Mouse (Mus musculus) spleen, adult 2 months (tissue): Measurements from ENCODE around the gene Tgfb1i1.

Experiments
- CTCF ChIP-seq: fragments of 200-500 bp; IDR thresholded peaks from 2 replicates; pipeline ENCODE4 v1.5.1; 2011; ENCODE audit warnings: mild to moderate bottlenecking, inconsistent platforms; ENCODE audit not compliant: insufficient read depth, insufficient read length, insufficient replicate concordance; ENCODE audit errors: extremely low read depth
- POLR2A ChIP-seq: fragments of 200-500 bp; IDR thresholded peaks from 2 replicates; pipeline ENCODE4 v1.6.1; 2011; ENCODE audit warnings: low read depth, low read length, inconsistent platforms

GRCm38 (mm10) chr7:128279750-128280149 is 33.1 kb downstream of the Tgfb1i1 start:
- TF ChIP-seq CTCF (no peak), POLR2A (no peak)
